Mouse (Mus musculus): ENCODE measurements at regions not wholly inside any gene's neighbourhood (a gene's known extent, or its start where the extent isn't known, plus 50 kb on each side); places are given as distances from the start of the nearest gene placed in this dataset.

- no peak for TF ChIP-seq CTCF (IDR thresholded peaks at IDR 0.05; ENCODE audit: low read depth)
- no peak for ATAC-seq
- Histone ChIP-seq H3K4me1 (ENCODE audit: insufficient read depth) (no peaks in the 10 kb centered on the region), H3K4me2 (ENCODE audit: low read depth) (no peak overlapping the region), H3K27me3 (ENCODE audit: insufficient read depth, low read length) (no peaks in the 10 kb centered on the region), H3K9ac (no peak overlapping the region), H3K9me3 (ENCODE audit: low read length) (no peaks in the 10 kb centered on the region), H3K4me3 (ENCODE audit: low read depth, low read length) (no peak overlapping the region), H3K27ac (ENCODE audit: low read depth, low read length) (no peak overlapping the region), H3K36me3 (ENCODE audit: insufficient read depth) (no peaks in the 10 kb centered on the region)
- no peak for DNase-seq
- 87% methylated on average over 5 of the region's 5 CpGs for WGBS
These were observed 546.8 kb downstream of the Ccdc171 start for GRCm38 (mm10) chr4:84072096-84072495.

- no peak for TF ChIP-seq CTCF (IDR thresholded peaks at IDR 0.05; ENCODE audit: low read depth)
- no peak overlapping the region for H3K4me2 ChIP-seq (ENCODE audit: low read depth)
- H3K4me1 ChIP-seq (ENCODE audit: insufficient read depth), result no peaks in the 10 kb centered on the region
- H3K27me3 ChIP-seq (ENCODE audit: insufficient read depth, low read length), result no peaks in the 10 kb centered on the region
- H3K27ac ChIP-seq (ENCODE audit: low read depth, low read length), result no peak overlapping the region
- DNase-seq (no peak), ATAC-seq (no peak)
- no peak overlapping the region for H3K4me3 ChIP-seq (ENCODE audit: low read depth, low read length)
- 96% methylated on average over 1 of the region's 1 CpGs for WGBS
- H3K36me3 ChIP-seq (ENCODE audit: insufficient read depth), result no peaks in the 10 kb centered on the region
- H3K9ac ChIP-seq, result no peak overlapping the region
- H3K9me3 ChIP-seq (ENCODE audit: low read length), result no peaks in the 10 kb centered on the region
These were observed 551.2 kb downstream of the Ccdc171 start for GRCm38 (mm10) chr4:84076526-84076925.

GRCm38 (mm10) chr4:84079516-84079915 is 554.2 kb downstream of the Ccdc171 start:
- Histone ChIP-seq H3K9me3 (ENCODE audit: low read length) (no peaks in the 10 kb centered on the region), H3K27ac (ENCODE audit: low read depth, low read length) (no peak overlapping the region), H3K9ac (no peak overlapping the region), H3K4me2 (ENCODE audit: low read depth) (no peak overlapping the region), H3K4me3 (ENCODE audit: low read depth, low read length) (no peak overlapping the region), H3K4me1 (ENCODE audit: insufficient read depth) (no peaks in the 10 kb centered on the region), H3K36me3 (ENCODE audit: insufficient read depth) (no peaks in the 10 kb centered on the region), H3K27me3 (ENCODE audit: insufficient read depth, low read length) (no peaks in the 10 kb centered on the region)
- ATAC-seq (no peak), DNase-seq (no peak)
- 89% methylated on average over 2 of the region's 2 CpGs for WGBS
- TF ChIP-seq CTCF (IDR thresholded peaks at IDR 0.05; ENCODE audit: low read depth), result no peak

- Histone ChIP-seq H3K36me3 (ENCODE audit: insufficient read depth) (no peaks in the 10 kb centered on the region), H3K27me3 (ENCODE audit: insufficient read depth, low read length) (no peaks in the 10 kb centered on the region), H3K9me3 (ENCODE audit: low read length) (no peaks in the 10 kb centered on the region), H3K4me2 (ENCODE audit: low read depth) (no peak overlapping the region), H3K4me3 (ENCODE audit: low read depth, low read length) (no peak overlapping the region), H3K27ac (ENCODE audit: low read depth, low read length) (no peak overlapping the region), H3K4me1 (ENCODE audit: insufficient read depth) (no peaks in the 10 kb centered on the region), H3K9ac (no peak overlapping the region)
- ATAC-seq, result no peak
- DNase-seq, result no peak
- WGBS, result 70% methylated on average over 7 of the region's 7 CpGs
- no peak for TF ChIP-seq CTCF (IDR thresholded peaks at IDR 0.05; ENCODE audit: low read depth)
These were observed 556.2 kb downstream of the Ccdc171 start for GRCm38 (mm10) chr4:84081518-84081917.

GRCm38 (mm10) chr4:84088166-84088565 is 562.8 kb downstream of the Ccdc171 start:
- no peak overlapping the region for H3K4me3 ChIP-seq (ENCODE audit: low read depth, low read length)
- no peak overlapping the region for H3K9ac ChIP-seq
- H3K36me3 ChIP-seq (ENCODE audit: insufficient read depth), result no peaks in the 10 kb centered on the region
- no peaks in the 10 kb centered on the region for H3K9me3 ChIP-seq (ENCODE audit: low read length)
- 88% methylated on average over 12 of the region's 12 CpGs for WGBS
- no peak overlapping the region for H3K27ac ChIP-seq (ENCODE audit: low read depth, low read length)
- H3K4me2 ChIP-seq (ENCODE audit: low read depth), result no peak overlapping the region
- ATAC-seq, result no peak
- no peak for DNase-seq
- H3K27me3 ChIP-seq (ENCODE audit: insufficient read depth, low read length), result no peaks in the 10 kb centered on the region
- no peaks in the 10 kb centered on the region for H3K4me1 ChIP-seq (ENCODE audit: insufficient read depth)
- no peak for TF ChIP-seq CTCF (IDR thresholded peaks at IDR 0.05; ENCODE audit: low read depth)

GRCm38 (mm10) chr4:84092509-84092908 is 567.2 kb downstream of the Ccdc171 start:
- 70% methylated on average over 9 of the region's 9 CpGs for WGBS
- Histone ChIP-seq H3K4me2 (ENCODE audit: low read depth) (no peak overlapping the region), H3K4me3 (ENCODE audit: low read depth, low read length) (no peak overlapping the region), H3K9ac (no peak overlapping the region), H3K36me3 (ENCODE audit: insufficient read depth) (no peaks in the 10 kb centered on the region), H3K4me1 (ENCODE audit: insufficient read depth) (no peaks in the 10 kb centered on the region), H3K9me3 (ENCODE audit: low read length) (no peaks in the 10 kb centered on the region), H3K27me3 (ENCODE audit: insufficient read depth, low read length) (no peaks in the 10 kb centered on the region), H3K27ac (ENCODE audit: low read depth, low read length) (no peak overlapping the region)
- DNase-seq (no peak), ATAC-seq (no peak)
- TF ChIP-seq CTCF (IDR thresholded peaks at IDR 0.05; ENCODE audit: low read depth), result no peak

GRCm38 (mm10) chr4:84095237-84095636 is 569.9 kb downstream of the Ccdc171 start:
- H3K4me3 ChIP-seq (ENCODE audit: low read depth, low read length), result no peak overlapping the region
- H3K9ac ChIP-seq, result no peak overlapping the region
- DNase-seq (no peak), ATAC-seq (no peak)
- no peak overlapping the region for H3K4me2 ChIP-seq (ENCODE audit: low read depth)
- H3K36me3 ChIP-seq (ENCODE audit: insufficient read depth), result no peaks in the 10 kb centered on the region
- no peaks in the 10 kb centered on the region for H3K4me1 ChIP-seq (ENCODE audit: insufficient read depth)
- no peaks in the 10 kb centered on the region for H3K27me3 ChIP-seq (ENCODE audit: insufficient read depth, low read length)
- TF ChIP-seq CTCF (IDR thresholded peaks at IDR 0.05; ENCODE audit: low read depth), result no peak
- WGBS, result 91% methylated on average over 3 of the region's 3 CpGs
- H3K9me3 ChIP-seq (ENCODE audit: low read length), result no peaks in the 10 kb centered on the region
- H3K27ac ChIP-seq (ENCODE audit: low read depth, low read length), result no peak overlapping the region

- no peak overlapping the region for H3K4me3 ChIP-seq (ENCODE audit: low read depth, low read length)
- H3K4me2 ChIP-seq (ENCODE audit: low read depth), result no peak overlapping the region
- H3K9me3 ChIP-seq (ENCODE audit: low read length), result no peaks in the 10 kb centered on the region
- TF ChIP-seq CTCF (IDR thresholded peaks at IDR 0.05; ENCODE audit: low read depth), result no peak
- H3K9ac ChIP-seq, result no peak overlapping the region
- 87% methylated on average over 4 of the region's 4 CpGs for WGBS
- no peaks in the 10 kb centered on the region for H3K27me3 ChIP-seq (ENCODE audit: insufficient read depth, low read length)
- H3K27ac ChIP-seq (ENCODE audit: low read depth, low read length), result no peak overlapping the region
- ATAC-seq (no peak), DNase-seq (no peak)
- H3K4me1 ChIP-seq (ENCODE audit: insufficient read depth), result no peaks in the 10 kb centered on the region
- no peaks in the 10 kb centered on the region for H3K36me3 ChIP-seq (ENCODE audit: insufficient read depth)
These were observed 570.7 kb downstream of the Ccdc171 start for GRCm38 (mm10) chr4:84096081-84096480.
